Mouse (Mus musculus) layer of hippocampus, postnatal 14 days (tissue): ENCODE measurements around the gene Rara. TPM values are rescaled to one million over a fixed set of nuclear protein-coding genes. Genes with fewer than 3 reads are reported as not detected.
A peak's percentile ranks its signal among the peaks of the same experiment; 100 is the strongest.

Experiments used
- DNase-seq, 2 experiments: peaks; one replicate each; pipeline ENCODE4 v3.0.0; 2021 to 2022; ENCODE audit warnings: low spot score in 2 of 2, mixed read lengths in 1 of 2
- total RNA-seq, 2 experiments: library from RNA; stranded (reverse); gene quantifications; 2 replicates each; pipeline ENCODE4 v1.2.3; 2021

Gene Rara
- total RNA-seq, 2 experiments from 2014 or later = 20.2 to 20.3 TPM

DNA sequence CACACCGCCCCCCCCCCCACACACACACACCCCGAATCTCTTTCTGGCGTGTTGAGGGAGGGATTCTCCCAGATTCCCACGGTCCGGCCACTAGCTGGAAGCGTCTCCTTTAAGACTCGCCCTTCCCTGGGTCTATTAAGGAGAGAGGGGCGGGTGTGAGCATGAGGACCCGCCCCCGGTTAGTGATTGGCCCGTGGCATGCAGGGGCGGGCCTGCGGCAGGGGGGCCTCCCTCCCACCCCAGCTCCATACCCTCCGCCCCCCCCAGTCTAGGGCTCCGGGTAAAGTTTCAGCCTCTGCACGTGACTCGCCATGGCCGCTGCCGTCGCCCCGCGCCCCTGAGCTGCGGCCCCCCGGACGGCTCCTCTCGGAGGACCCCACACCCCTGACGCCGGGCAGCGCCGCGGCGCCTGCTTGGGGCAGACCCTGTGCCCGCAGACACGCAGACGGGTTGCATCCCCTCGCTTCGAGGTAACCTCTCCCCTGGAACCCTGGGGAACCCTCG lies 9.8 kb downstream of the Rara start:
- DNase-seq = peak in 1 of 2 experiments; percentile 77

DNA sequence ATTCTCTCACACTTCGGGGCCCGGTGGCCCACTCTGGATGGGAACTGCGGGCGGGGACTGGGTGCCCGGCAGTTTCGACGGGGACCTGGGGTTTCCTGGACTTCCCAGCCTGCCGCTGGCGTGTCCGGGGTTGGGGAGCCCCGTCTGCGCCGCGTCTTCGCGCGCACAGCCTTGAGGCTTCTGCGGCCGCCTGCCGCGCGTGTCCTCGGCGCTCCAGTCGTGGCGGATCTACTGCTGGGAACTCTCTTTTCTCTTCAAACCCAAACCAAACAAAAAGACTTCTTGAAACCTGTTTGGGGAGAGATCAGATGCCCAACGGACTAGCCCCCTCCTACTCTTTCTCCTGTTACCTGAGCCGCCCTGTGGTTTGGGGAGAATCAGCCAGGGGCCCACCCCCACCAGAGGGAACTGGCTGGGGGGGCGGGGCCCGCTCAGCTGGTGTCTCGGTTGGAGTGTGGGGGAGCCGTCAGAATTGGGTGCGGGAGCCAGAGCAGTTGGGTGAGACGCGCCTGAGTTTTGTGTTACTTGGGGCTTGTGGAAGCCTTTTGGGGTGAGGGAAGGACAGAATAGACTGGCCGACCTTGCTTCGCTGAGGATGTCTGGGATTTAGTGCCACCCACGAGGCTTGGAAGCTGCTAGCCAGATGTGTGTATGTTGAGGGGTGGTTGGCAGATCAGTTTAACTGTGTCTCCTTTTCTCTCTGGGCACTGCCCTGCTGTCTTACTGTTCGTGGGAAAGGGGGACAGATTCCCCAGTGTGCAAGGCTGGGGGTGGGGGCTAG lies 10.5 kb downstream of the Rara start:
- no peak for DNase-seq

DNA sequence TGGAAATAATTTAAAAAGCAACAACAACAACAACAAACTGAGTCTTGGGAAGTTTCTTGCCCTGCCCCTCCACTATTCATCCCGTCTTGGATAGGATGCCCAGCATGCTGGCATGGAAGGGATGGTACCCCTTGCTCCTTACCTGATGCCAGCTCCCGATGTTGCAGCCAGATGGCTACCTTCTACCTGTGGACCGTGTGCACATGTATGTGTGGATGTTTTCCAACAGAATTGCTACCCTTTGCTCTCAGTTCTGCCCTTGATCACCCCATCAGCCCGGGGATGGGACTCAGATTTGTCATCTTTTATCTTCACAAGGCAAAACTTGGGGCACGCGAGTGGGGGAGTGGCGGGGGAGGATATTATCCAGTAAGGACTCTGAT lies 11.1 kb downstream of the Rara start:
- no peak for DNase-seq

DNA sequence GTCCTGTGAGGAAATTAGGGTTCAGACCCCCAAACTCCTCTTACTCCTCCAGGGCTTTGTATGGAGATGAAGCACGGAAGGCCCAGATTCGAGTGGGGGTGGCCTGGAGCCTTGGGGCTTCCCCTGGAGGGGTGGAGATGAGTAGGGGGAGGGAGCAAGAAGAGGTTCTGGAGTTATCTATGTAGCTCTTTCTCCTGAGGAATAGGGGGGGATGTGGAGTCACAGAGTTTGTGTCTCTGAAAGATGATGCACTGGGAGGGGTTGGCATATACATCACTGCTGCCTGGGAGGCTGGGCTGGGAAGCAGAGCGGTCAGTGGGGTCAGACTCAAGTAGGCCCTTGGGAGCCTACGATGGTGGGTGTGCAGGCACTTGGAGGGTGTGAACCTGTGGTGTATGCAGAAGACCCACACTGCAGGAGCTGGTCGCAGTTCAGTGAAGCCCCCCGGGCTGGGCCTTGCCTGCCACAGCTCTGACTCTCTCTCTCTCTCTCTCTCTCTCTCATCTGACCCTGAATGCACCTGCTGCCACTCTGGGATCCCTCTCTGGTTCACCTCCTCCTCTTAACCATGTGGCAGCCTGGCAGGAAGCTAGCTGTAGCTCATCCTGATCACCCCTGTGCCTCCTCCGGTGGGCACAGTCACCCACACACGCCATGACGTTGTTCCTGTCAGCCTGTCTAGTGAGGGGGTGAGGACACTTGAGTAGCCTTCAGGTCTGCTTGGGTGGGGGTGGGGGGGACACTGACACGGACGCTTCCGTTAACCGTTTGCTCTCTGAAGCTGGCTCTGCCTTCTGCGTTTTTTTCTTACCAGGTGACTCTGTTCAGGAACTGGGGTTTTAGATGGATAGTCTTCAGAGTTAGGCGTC lies 11.7 kb downstream of the Rara start:
- DNase-seq = no peak

DNA sequence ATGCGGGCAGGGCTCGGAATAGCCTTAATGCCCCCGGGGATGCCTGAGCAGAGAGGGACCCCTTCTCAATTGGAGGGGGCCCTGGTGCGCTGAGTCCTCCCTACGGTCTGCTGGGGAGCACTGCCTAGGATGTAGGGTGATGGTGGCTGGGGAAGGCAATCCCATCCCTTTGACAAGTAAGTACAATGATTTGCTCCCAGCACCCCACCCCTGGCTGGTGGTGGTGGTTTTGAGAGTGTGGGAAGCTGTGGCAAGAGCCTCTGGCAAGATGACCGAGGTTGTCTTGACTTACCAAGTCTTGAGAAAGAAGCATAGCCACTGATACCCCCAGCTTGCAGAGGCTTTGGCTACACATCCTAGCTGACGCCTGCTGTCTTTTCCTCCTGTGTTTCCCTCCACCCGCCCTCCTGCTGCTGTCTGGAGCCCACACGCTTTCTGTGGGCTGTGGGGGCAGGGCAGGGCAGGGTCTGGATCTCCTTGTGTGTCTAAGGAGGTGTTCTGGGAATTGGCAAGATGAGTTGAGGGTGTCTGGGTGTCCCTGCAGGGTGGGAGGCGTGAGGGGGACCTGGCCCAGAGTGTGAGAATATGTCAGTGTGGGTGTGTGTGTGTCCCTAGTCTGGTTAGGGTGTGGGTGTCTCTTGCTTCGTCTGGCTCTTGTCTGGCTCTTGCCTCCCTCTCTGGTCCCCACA lies 12.5 kb downstream of the Rara start:
- DNase-seq = no peak

DNA sequence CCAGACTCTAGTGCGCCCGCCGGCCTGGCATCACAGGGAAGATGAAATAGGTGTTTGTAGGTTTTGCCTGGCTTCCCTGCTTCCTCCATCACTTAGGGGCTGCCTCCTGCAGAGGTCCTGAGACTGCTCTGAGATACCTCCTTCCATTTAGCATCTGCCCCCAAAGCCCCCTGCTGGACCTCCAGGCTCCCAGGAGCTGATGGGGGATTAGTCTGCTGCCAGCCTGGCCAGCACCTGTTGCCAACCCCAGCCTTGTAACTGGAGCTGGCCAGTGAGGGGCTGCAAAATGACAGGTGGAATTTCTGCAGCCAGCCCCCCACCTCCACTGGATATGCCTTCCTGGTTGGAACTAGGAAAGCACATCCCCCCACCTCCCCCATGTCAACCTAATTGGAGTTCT lies 13.2 kb downstream of the Rara start:
- DNase-seq = no peak

DNA sequence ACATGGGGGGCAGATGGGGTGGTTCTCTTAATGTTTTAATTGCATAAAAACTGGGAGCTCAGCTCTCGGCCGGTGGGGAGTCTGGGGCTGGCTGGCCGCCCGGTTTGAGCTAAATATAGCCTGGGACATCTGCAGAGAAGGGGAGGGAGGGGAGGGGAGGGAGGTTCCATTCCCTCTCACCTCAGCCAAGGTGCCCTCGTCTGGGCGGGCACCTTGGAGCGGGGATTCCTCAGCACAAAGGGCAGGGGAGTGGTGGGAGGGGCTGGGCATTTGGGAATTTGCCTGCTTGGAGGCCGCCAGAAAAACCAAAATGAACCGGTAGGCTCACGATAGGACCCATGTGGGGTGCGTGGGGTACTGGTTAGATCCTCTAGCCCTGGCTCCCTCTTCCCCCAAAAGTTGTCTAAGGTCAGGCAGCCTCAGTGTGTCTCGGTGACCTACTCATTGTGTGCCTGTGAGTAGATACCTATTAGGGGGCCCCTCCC lies 13.8 kb downstream of the Rara start:
- peak in 1 of 2 experiments; percentile 76 for DNase-seq

DNA sequence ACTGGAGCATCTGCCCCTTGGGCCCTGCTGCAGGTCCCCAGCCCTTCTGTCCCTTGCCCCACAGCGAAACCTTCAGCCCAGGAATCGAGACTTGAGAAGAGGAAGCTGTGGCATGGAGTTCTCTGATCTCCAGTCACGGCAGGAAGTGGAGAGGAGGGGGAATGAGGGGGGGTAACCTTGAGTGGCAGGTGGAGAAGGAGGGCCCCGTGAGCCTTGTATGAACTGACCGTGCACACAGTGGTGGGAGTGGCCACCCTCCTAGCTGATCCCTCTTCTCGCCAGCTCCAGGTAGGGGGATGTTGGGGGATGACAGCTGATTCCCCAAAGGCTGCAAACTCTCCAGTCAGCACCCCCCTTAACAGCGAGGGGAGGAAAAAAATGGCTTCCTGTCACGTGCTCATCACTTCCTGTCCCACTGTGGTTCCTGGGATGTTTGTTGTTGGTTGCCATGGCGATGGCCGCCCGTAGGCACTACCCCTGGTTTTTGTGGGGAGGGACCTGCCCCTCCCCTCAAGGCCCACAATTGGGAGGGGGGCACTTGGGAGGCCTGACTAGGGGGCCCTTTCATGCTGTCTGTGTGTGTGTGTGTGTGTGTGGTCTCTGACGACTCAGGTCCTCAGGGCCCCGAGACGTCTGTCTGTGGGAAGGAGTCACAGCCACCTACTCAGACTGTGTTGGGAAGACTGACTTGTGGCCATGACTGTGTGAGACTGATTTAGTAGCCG lies 14.4 kb downstream of the Rara start:
- peak in 1 of 2 experiments; percentile 57 for DNase-seq

DNA sequence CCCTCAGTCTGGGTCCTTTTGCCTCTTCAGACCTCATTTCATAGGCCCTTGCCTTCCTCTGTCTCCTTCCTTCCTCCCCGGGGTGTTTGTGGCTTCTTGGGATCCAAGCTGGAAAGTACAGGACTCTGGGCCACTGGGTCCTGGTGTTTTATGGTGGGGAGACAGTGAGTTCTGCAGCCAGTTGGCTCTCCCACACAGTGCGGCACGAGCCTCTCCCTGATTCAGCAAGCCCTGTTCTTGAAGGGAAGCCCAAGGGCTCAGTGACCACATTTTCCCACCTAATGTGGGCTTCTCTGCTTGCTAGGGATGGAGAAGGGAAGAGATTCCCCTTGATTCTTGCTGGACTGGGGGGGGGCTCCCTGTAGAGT lies 14.9 kb downstream of the Rara start:
- DNase-seq = no peak

DNA sequence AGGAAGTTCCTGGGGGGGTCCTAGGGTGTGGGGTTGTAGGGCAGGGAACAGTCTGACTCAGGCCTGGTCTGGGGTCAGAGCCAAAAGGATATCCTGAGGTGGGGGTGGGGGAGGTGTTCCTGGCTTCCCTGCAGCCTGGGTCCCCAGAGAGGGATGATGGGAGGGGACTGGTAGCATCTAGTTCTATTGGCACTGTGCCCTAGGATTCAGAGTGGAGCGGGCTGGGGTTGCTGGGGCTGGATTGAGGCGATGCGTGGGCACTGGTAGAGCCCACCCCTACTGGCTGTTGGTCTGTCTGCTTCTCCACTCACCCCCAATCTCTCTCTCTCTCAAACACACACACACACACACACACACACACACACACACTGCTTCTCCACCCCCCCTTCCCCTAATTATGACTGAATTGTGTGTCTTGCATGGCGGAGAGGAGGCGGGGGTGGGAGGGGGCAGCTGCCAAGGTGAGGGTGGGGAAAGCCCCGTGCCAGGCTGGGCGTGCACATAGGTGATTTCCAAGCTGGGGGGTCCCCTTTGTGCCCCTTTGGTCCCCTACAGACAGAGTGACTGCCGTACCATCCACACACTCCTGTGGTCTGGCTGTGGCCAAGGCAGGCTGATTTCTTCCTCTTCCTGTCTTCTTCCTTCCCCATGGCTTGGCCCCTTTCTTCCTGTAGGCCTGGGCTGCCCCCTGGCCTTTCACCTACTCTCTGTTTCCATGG lies 15.5 kb downstream of the Rara start:
- DNase-seq = no peak

DNA sequence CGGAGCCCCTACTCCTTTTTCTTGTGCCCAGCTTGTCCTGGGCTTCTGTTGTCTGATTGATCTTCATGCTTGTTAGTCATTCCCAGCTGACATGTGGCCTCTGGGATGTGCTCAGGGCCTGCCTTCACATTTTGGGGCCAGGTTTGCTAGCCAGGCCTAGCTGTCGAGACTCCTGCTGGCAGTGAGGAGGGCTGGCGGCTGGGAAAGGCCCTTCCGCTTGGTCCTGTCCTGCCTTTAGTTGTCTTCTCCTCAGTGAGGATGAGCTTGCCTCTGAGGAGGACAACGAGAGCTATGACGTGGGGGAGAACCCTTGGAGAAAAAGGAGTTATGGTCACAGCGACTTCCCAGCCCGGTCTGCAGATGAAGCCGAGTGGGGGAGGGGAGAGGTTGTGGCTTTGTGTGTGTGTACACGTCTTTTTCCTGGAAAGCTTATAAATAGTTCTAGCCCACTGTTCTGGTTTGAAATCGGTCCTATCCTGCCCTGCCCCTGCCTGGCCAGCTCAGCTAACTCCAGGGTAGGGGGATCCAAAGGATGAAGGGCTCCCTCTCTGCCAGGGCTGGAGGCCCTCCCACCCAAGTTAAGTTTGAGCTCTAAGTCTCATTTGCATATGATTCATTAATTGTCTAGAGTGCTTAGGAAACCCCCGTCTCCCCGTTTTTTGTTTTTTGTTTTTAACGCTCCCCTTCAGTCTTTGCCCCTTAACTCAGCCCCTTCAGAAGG lies 16.3 kb downstream of the Rara start:
- no peak for DNase-seq

DNA sequence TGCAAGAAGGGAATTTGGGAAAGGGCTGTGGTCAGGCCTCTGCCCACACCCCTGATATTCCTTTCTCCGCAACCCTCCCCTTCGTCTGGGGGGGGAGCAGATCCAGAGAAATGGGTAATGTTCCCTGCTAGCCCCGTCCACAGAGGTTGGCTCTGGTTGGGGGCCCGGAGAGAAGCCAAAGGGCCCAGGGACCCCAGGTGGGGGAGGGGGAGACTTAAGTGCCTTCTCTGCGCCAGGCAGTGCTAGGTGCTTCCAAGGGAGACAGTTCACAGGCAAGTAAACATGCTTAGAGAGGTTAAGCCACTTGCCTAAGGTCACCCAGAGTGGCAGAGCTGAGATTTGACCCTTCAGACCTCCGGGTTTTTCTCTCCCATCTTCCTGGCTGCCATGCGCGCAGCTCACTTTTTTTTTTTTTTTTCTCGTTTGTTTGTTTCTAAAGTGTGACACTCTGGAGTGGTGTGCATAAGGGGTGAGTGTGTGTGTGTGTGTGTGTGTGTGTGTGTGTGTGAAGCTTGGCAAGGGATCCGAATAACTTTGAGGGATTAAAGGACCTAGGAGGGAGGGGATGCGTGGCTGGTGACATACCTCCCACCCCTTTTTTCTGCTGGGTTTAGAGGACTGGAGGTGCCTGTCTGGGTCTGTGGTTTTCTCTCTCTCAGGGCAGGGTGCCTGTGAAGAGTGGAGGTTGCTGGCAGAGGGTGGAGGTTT lies 17.4 kb downstream of the Rara start:
- no peak for DNase-seq

DNA sequence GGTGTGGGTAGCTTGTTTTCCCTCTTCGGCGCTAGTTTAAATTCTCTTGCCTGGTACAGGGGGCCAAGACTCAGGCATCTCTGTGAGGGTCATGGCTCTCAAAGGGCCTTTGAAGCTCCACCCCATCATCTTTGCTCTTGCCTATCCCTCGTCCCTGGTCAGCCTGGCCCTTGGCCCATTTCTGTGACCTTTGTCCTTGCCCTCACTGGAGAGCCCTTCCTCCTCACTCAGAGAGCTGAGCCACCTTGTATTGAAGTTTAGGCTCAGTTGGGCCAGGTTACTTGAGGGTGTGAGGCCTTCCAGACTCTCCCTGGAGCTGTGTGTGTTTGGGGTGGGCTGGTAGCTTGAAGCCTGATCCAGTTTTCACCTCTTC lies 18.0 kb downstream of the Rara start:
- no peak for DNase-seq

DNA sequence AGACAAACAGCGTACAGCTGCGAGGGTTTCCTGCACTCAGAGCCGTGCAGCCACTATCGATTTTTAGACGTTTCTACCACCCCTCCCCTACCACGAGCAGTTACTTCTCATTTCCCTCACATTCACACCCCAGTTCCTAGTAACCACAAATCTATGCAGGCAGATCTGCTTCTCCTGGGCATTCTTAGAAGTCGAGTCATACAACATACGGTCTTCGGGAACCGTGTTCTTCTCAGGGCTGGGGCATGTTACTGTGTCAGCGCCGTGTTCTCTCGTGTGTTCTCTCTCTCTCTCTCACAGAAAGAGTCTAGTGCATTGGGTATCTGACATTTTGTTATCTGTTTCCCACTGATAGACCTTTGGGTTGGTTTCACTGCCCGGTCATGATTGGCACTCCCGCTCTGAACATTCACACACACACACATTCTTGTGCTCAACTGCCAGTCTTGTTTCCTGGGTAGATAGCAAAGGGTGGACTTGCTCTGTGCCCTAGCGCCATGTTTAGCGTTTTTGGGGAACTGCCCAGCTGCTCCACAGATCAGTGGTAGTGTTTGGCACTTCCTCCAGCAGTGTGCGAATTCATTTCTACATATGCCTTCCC lies 20.5 kb downstream of the Rara start:
- no peak for DNase-seq

DNA sequence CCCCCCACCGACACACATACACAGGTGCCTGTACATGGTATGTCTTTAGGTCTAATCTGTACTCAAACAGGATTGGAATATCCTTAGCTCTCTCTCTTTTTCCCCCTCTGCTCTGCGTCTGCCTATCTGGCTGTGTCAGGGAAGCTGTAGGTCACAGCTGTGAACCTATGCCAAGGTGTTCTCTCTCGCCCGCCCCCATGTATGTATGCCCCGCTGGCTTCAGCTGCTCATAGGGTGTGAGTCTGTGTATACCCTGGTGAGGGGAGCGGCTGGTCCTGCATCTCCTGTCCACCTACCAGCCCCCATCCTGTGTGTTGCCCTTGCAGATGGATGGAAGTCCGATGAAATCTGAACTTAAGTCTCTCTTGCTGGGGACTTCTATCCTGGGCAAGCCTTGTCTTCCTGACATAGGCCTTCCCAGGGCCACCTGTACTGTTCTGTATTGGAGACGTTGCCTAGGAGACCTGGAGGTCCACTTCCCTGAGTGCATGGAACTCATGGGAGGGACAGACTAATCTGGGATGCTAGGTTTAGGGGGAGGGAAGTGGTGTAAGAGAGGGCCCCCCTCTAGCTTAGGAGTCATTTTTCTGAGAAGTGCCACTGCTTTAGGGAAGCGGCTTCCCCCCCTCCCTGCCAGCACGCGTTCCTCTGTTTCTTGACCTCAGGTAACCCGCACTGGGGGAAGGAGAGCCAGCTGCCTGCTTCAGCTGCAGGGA lies 21.8 kb downstream of the Rara start:
- DNase-seq = no peak

DNA sequence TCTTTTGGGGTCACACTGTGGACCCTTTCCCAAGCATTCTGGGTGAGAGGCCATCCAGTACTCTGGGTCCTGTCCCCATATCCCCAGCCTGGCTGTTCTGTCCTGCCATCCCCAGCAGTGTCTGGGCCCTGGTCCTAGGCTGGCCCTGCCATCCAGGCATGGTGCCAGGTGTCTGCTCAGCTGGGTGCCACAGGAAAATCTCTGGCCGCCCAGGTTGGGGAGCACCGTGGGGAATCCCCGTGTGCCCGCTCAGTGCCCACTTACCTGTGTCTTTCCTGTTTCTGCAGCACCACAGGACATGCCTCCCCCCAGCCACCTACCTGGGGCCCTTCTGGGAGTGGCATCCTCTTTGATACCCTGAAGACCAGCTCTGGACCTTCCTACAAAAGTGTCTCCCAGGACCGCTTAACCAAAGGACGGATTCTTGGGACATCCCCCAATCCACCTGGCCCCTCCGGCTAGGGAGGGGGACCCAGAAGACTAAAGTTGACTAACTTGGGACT lies 22.4 kb downstream of the Rara start:
- no peak for DNase-seq

DNA sequence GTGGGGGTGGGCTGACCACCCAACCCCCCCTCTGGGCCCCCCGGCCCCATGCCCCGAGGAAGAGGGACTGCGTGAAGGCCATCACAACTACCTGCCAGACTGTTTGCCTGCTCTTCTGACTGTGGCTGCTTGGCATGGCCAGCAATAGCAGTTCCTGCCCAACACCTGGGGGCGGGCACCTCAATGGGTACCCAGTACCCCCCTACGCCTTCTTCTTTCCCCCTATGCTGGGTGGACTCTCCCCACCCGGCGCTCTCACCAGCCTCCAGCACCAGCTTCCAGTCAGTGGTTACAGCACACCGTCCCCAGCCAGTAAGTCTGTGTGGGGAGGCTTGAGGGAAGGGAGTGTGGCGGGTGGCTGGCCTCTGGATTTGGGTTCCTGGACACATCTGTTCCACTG lies 22.9 kb downstream of the Rara start:
- DNase-seq = no peak
